Mouse (Mus musculus): ENCODE data around the gene Dnajc5.

The Dnajc5 gene

GRCm38 (mm10) chr2:181519201-181519600, 1.1 kb upstream of the Dnajc5 start:
- DNase-seq: no peak

GRCm38 (mm10) chr2:181520936-181521227, 597 bp downstream of the Dnajc5 start:
- no peak for DNase-seq

GRCm38 (mm10) chr2:181521491-181521890, 1.2 kb downstream of the Dnajc5 start:
- no peak for DNase-seq

- DNase-seq: no peak
Measured at GRCm38 (mm10) chr2:181522811-181523210, 2.5 kb downstream of the Dnajc5 start.

- no peak for DNase-seq
Measured at GRCm38 (mm10) chr2:181525526-181525925, 5.2 kb downstream of the Dnajc5 start.

GRCm38 (mm10) chr2:181529076-181529475, 8.8 kb downstream of the Dnajc5 start:
- DNase-seq: no peak

- no peak for DNase-seq
Measured at GRCm38 (mm10) chr2:181532589-181532988, 12.3 kb downstream of the Dnajc5 start.

GRCm38 (mm10) chr2:181536410-181536809, 16.1 kb downstream of the Dnajc5 start:
- DNase-seq: no peak

- no peak for DNase-seq
Measured at GRCm38 (mm10) chr2:181537444-181538047, 17.3 kb downstream of the Dnajc5 start.

GRCm38 (mm10) chr2:181541761-181542380, 21.6 kb downstream of the Dnajc5 start:
- peak; percentile 34 for DNase-seq

GRCm38 (mm10) chr2:181546142-181546541, 25.9 kb downstream of the Dnajc5 start:
- no peak for DNase-seq

- DNase-seq: no peak
Measured at GRCm38 (mm10) chr2:181548227-181548626, 27.9 kb downstream of the Dnajc5 start.

GRCm38 (mm10) chr2:181548682-181549081, 28.4 kb downstream of the Dnajc5 start:
- DNase-seq: no peak

GRCm38 (mm10) chr2:181550233-181550632, 29.9 kb downstream of the Dnajc5 start:
- DNase-seq: no peak

GRCm38 (mm10) chr2:181553772-181554171, 33.5 kb downstream of the Dnajc5 start:
- no peak for DNase-seq

GRCm38 (mm10) chr2:181567338-181567737, 47.1 kb downstream of the Dnajc5 start:
- no peak for DNase-seq

- peak; percentile 8 for DNase-seq
Measured at GRCm38 (mm10) chr2:181568272-181569008, 48.2 kb downstream of the Dnajc5 start.

GRCm38 (mm10) chr2:181569856-181570255, 49.6 kb downstream of the Dnajc5 start:
- DNase-seq: peak; percentile 45

- peak; percentile 58 for DNase-seq
Measured at GRCm38 (mm10) chr2:181570375-181570774, 50.1 kb downstream of the Dnajc5 start.

GRCm38 (mm10) chr2:181570921-181571595, 50.8 kb downstream of the Dnajc5 start:
- peak; percentile 91 for DNase-seq

- DNase-seq: peak; percentile 68
Measured at GRCm38 (mm10) chr2:181571941-181572670, 51.8 kb downstream of the Dnajc5 start.

- DNase-seq: peak; percentile 87
Measured at GRCm38 (mm10) chr2:181572921-181573920, 52.9 kb downstream of the Dnajc5 start.
